ENCODE assay signal across 8 mouse cellular contexts in the genomic region with DNA sequence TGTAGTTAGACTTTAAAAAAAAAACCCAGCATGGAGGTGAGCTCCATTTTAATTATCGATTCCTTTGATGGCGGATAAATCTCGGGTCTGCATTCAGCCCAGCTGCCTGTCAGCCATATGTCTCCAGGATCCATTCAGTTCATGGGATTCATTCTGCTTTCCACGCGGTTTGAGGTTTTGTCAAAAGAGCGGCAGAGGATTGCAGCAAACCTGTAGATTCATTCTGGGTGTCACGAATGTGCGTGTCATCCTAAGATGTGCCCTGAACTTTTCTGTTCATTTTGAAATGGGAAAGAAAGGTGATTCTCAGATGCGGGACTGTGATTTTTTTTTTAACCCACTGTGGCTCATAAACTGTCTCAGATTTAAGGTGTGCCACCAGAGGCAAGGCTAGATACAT.
DNase-seq lines count a peak whose midpoint lies in the region; ATAC-seq lines count a peak whose summit lies in the region.

No protein-coding gene starts in this region.

- H3K27ac ChIP-seq in kidney, embryonic 15.5 days: 0 out of 2 replicates have a peak overlapping the region, but pooled peaks have one; percentile 84
- H3K27ac ChIP-seq in embryonic facial prominence, embryonic 12.5 days: peak overlapping the region; percentile 12; the same call in 1 of the 2 replicates
- H3K27ac ChIP-seq in hindbrain, embryonic 13.5 days: peak overlapping the region; percentile 97
- peak overlapping the region; percentile 96 for H3K27ac ChIP-seq in midbrain, embryonic 15.5 days

- ATAC-seq in kidney, embryonic 15.5 days (replicated peaks; ENCODE audit: low FRiP score): no peak
- ATAC-seq in embryonic facial prominence, embryonic 12.5 days (ENCODE audit: insufficient number of reproducible peaks, insufficient read depth, low FRiP score, low TSS enrichment): no peak
- no peak for ATAC-seq in hindbrain, embryonic 13.5 days (ENCODE audit: low FRiP score)
- ATAC-seq in midbrain, embryonic 15.5 days (replicated peaks): no peak

- no peak for DNase-seq in kidney, adult 18-20 months
- no peak for DNase-seq in spleen, adult 12 weeks (ENCODE audit: low spot score)
- no peak for DNase-seq in thymus, postnatal 10 days (ENCODE audit: low spot score in 2 of 2)
- no peak for DNase-seq in spleen, postnatal 36 days (ENCODE audit: low spot score in 2 of 2)

- H3K4me2 ChIP-seq in kidney, embryonic 15.5 days: peak overlapping the region; percentile 72
- peak overlapping the region; percentile 73 for H3K4me2 ChIP-seq in embryonic facial prominence, embryonic 12.5 days (replicated peaks)
- H3K4me2 ChIP-seq in hindbrain, embryonic 13.5 days: peak overlapping the region; percentile 80
- peak overlapping the region; percentile 66 for H3K4me2 ChIP-seq in midbrain, embryonic 15.5 days

- H3K9me3 ChIP-seq in kidney, embryonic 15.5 days (replicated peaks): no peaks in the 10 kb centered on the region
- H3K9me3 ChIP-seq in embryonic facial prominence, embryonic 12.5 days: no peaks in the 10 kb centered on the region
- no peaks in the 10 kb centered on the region for H3K9me3 ChIP-seq in hindbrain, embryonic 13.5 days
- H3K9me3 ChIP-seq in midbrain, embryonic 15.5 days: no peaks in the 10 kb centered on the region

- peak overlapping the region; percentile 55 for H3K4me3 ChIP-seq in kidney, embryonic 15.5 days (replicated peaks)
- H3K4me3 ChIP-seq in embryonic facial prominence, embryonic 12.5 days: peak overlapping the region; percentile 48
- H3K4me3 ChIP-seq in hindbrain, embryonic 13.5 days: peak overlapping the region; percentile 75
- H3K4me3 ChIP-seq in midbrain, embryonic 15.5 days: peak overlapping the region; percentile 83

- H3K36me3 ChIP-seq in kidney, embryonic 15.5 days: no peaks in the 10 kb centered on the region
- no peaks in the 10 kb centered on the region for H3K36me3 ChIP-seq in embryonic facial prominence, embryonic 12.5 days
- no peaks in the 10 kb centered on the region for H3K36me3 ChIP-seq in hindbrain, embryonic 13.5 days
- no peaks in the 10 kb centered on the region for H3K36me3 ChIP-seq in midbrain, embryonic 15.5 days (replicated peaks)

- H3K27me3 ChIP-seq in kidney, embryonic 15.5 days: no peaks in the 10 kb centered on the region
- H3K27me3 ChIP-seq in embryonic facial prominence, embryonic 12.5 days: no peaks in the 10 kb centered on the region
- no peaks in the 10 kb centered on the region for H3K27me3 ChIP-seq in hindbrain, embryonic 13.5 days
- no peaks in the 10 kb centered on the region for H3K27me3 ChIP-seq in midbrain, embryonic 15.5 days (replicated peaks)

- peak overlapping the region; percentile 65 for H3K9ac ChIP-seq in kidney, embryonic 15.5 days
- peak overlapping the region; percentile 58; the same call in 1 of the 2 replicates for H3K9ac ChIP-seq in embryonic facial prominence, embryonic 12.5 days
- H3K9ac ChIP-seq in hindbrain, embryonic 13.5 days: peak overlapping the region; percentile 91
- peak overlapping the region; percentile 84 for H3K9ac ChIP-seq in midbrain, embryonic 15.5 days

- H3K4me1 ChIP-seq in kidney, embryonic 15.5 days: peaks cover 39% of the 10 kb centered on the region
- H3K4me1 ChIP-seq in embryonic facial prominence, embryonic 12.5 days: peaks cover 22% of the 10 kb centered on the region
- peaks cover 39% of the 10 kb centered on the region for H3K4me1 ChIP-seq in hindbrain, embryonic 13.5 days (replicated peaks)
- peaks cover 37% of the 10 kb centered on the region for H3K4me1 ChIP-seq in midbrain, embryonic 15.5 days

- 32% methylated on average over 9 of the region's 9 CpGs for WGBS in kidney, embryonic 15.5 days
- WGBS in embryonic facial prominence, embryonic 12.5 days: 32% methylated on average over 9 of the region's 9 CpGs
- WGBS in hindbrain, embryonic 13.5 days: 24% methylated on average over 9 of the region's 9 CpGs
- 17% methylated on average over 9 of the region's 9 CpGs for WGBS in midbrain, embryonic 15.5 days

Comparison
In these comparisons a context has a peak if more than half of its experiments do, and no peak if none do; other contexts are left out.
1. H3K27ac ChIP-seq: peak in every context shown above with its lines; median percentile 97 in hindbrain, embryonic 13.5 days; 96 in midbrain, embryonic 15.5 days; 84 in kidney, embryonic 15.5 days; 12 in embryonic facial prominence, embryonic 12.5 days.